Mouse (Mus musculus) cortical plate, adult 2 months (tissue): ENCODE data around the gene Cideb. TPM values are rescaled to one million over a fixed set of nuclear protein-coding genes. Genes with fewer than 3 reads are reported as not detected.

Experiments
- H3K27ac ChIP-seq: fragments of 200-500 bp; 2 replicates; pipeline ENCODE4 v1.5.1; 2012; ENCODE audit warnings: low read length, control low read depth, inconsistent platforms; ENCODE audit not compliant: insufficient read depth
- H3K4me1 ChIP-seq: fragments of 200-500 bp; 2 replicates; pipeline ENCODE4 v1.6.1; 2011; ENCODE audit warnings: low read length; ENCODE audit not compliant: control insufficient read depth, insufficient read depth
- H3K4me3 ChIP-seq: fragments of 200-500 bp; 2 replicates; pipeline ENCODE4 v1.5.1; 2011; ENCODE audit warnings: mild to moderate bottlenecking, low read length, control low read depth; ENCODE audit not compliant: insufficient read depth
- CTCF ChIP-seq: fragments of 200-500 bp; IDR thresholded peaks from 2 replicates; pipeline ENCODE4 v1.5.1; 2011; ENCODE audit warnings: mild to moderate bottlenecking, control low read depth, low read length; ENCODE audit not compliant: insufficient read depth; ENCODE audit errors: extremely low read depth
- POLR2A ChIP-seq: fragments of 200-500 bp; IDR thresholded peaks from 2 replicates; pipeline ENCODE4 v1.6.1; 2011; ENCODE audit warnings: mild to moderate bottlenecking, low read length, control low read depth; ENCODE audit not compliant: insufficient read depth; ENCODE audit errors: extremely low read depth
- polyA plus RNA-seq: library from polyadenylated mRNA; depleted of rRNA; stranded (reverse); fragments of >200 nt; gene quantifications from 2 replicates; pipeline ENCODE4 v1.2.3, GENCODE M21; 2012

Cideb gene
- polyA plus RNA-seq, 1 experiment, result 18.2 TPM

- Histone ChIP-seq H3K4me3 (no peak overlapping the region), H3K27ac (no peak overlapping the region; the same call in 1 of the 2 replicates), H3K4me1 (no peaks in the 10 kb centered on the region)
- TF ChIP-seq CTCF (no peak), POLR2A (no peak)
Measured at GRCm38 (mm10) chr14:55782361-55782960, 24.2 kb upstream of the Cideb start.

GRCm38 (mm10) chr14:55781310-55781709 is 23.1 kb upstream of the Cideb start:
- Histone ChIP-seq H3K27ac (no peak overlapping the region), H3K4me3 (no peak overlapping the region), H3K4me1 (no peaks in the 10 kb centered on the region)
- peak; percentile 99 for TF ChIP-seq CTCF
- TF ChIP-seq POLR2A, result no peak

GRCm38 (mm10) chr14:55780736-55781135 is 22.5 kb upstream of the Cideb start:
- no peak overlapping the region for H3K4me3 ChIP-seq
- TF ChIP-seq CTCF, result no peak
- TF ChIP-seq POLR2A, result no peak
- no peaks in the 10 kb centered on the region for H3K4me1 ChIP-seq
- no peak overlapping the region for H3K27ac ChIP-seq

- Histone ChIP-seq H3K4me3 (no peak overlapping the region), H3K4me1 (no peaks in the 10 kb centered on the region), H3K27ac (no peak overlapping the region)
- no peak for TF ChIP-seq CTCF
- TF ChIP-seq POLR2A, result no peak
Measured at GRCm38 (mm10) chr14:55779656-55780055, 21.4 kb upstream of the Cideb start.

- H3K4me3 ChIP-seq, result no peak overlapping the region
- no peak overlapping the region for H3K27ac ChIP-seq
- TF ChIP-seq POLR2A (no peak), CTCF (no peak)
- H3K4me1 ChIP-seq, result no peaks in the 10 kb centered on the region
Measured at GRCm38 (mm10) chr14:55778686-55779085, 20.4 kb upstream of the Cideb start.

GRCm38 (mm10) chr14:55777806-55778205 is 19.5 kb upstream of the Cideb start:
- no peak overlapping the region; the same call in 1 of the 2 replicates for H3K27ac ChIP-seq
- no peak overlapping the region for H3K4me3 ChIP-seq
- TF ChIP-seq POLR2A, result no peak
- TF ChIP-seq CTCF, result no peak
- H3K4me1 ChIP-seq, result no peaks in the 10 kb centered on the region

GRCm38 (mm10) chr14:55777176-55777575 is 18.9 kb upstream of the Cideb start:
- Histone ChIP-seq H3K27ac (no peak overlapping the region), H3K4me1 (no peaks in the 10 kb centered on the region), H3K4me3 (no peak overlapping the region)
- no peak for TF ChIP-seq CTCF
- TF ChIP-seq POLR2A, result no peak

- Histone ChIP-seq H3K4me3 (no peak overlapping the region), H3K4me1 (no peaks in the 10 kb centered on the region), H3K27ac (no peak overlapping the region)
- no peak for TF ChIP-seq POLR2A
- no peak for TF ChIP-seq CTCF
Measured at GRCm38 (mm10) chr14:55776711-55777110, 18.5 kb upstream of the Cideb start.

- H3K4me1 ChIP-seq, result no peaks in the 10 kb centered on the region
- no peak overlapping the region for H3K4me3 ChIP-seq
- H3K27ac ChIP-seq, result no peak overlapping the region
- TF ChIP-seq CTCF, result no peak
Measured at GRCm38 (mm10) chr14:55769087-55769703, 10.9 kb upstream of the Cideb start.

GRCm38 (mm10) chr14:55768555-55768954 is 10.3 kb upstream of the Cideb start:
- H3K4me3 ChIP-seq, result no peak overlapping the region
- no peak overlapping the region for H3K27ac ChIP-seq
- no peak for TF ChIP-seq POLR2A
- no peak for TF ChIP-seq CTCF
- H3K4me1 ChIP-seq, result no peaks in the 10 kb centered on the region
